Mouse (Mus musculus) neural tube, embryonic 14.5 days (tissue): ENCODE results near the gene Prr5l. TPM values are rescaled to one million over a fixed set of nuclear protein-coding genes. Genes with fewer than 3 reads are reported as not detected.

Experiments
- ATAC-seq: fragments of 200-750 bp; cut with Nextera tagmentation; 2 replicates; pipeline ENCODE4 v1.8.0; 2017; ENCODE audit warnings: low read depth, mild to moderate bottlenecking, moderate TSS enrichment, moderate library complexity
- H3K27ac ChIP-seq: fragments of 300-500 bp; sonication (generic); 2 replicates; pipeline ENCODE4 v1.5.1; 2014; ENCODE audit warnings: low read depth, mild to moderate bottlenecking, control low read depth, low read length, moderate library complexity, mixed read lengths
- H3K27me3 ChIP-seq: fragments of 300-500 bp; sonication (generic); 2 replicates; pipeline ENCODE4 v1.6.1; 2014; ENCODE audit warnings: low read length; ENCODE audit not compliant: control insufficient read depth, insufficient read depth
- H3K36me3 ChIP-seq: fragments of 300-500 bp; sonication (generic); 2 replicates; pipeline ENCODE4 v1.6.1; 2014; ENCODE audit warnings: low read length, mixed read lengths; ENCODE audit not compliant: control insufficient read depth, insufficient read depth
- H3K4me1 ChIP-seq: fragments of 300-500 bp; sonication (generic); 2 replicates; pipeline ENCODE4 v1.6.1; 2014; ENCODE audit warnings: low read length; ENCODE audit not compliant: control insufficient read depth, insufficient read depth
- H3K4me2 ChIP-seq: fragments of 300-500 bp; sonication (generic); 2 replicates; pipeline ENCODE4 v1.6.1; 2014; ENCODE audit warnings: mild to moderate bottlenecking, low read depth, low read length, control low read depth
- H3K4me3 ChIP-seq: fragments of 300-500 bp; sonication (generic); 2 replicates; pipeline ENCODE4 v1.5.1; 2014; ENCODE audit warnings: low read depth, low read length, control low read depth, mixed read lengths
- H3K9ac ChIP-seq: fragments of 300-500 bp; sonication (generic); replicated peaks from 2 replicates; pipeline ENCODE4 v1.6.1; 2014; ENCODE audit warnings: low read depth, mild to moderate bottlenecking, control low read depth, low read length, mixed read lengths
- H3K9me3 ChIP-seq: fragments of 300-500 bp; sonication (generic); 2 replicates; pipeline ENCODE4 v1.6.1; 2016; ENCODE audit warnings: low read length; ENCODE audit not compliant: control insufficient read depth
- WGBS: fragments of 180-500 bp; shearing (Covaris S2); extraction: QIAGEN DNeasy Blood & Tissue Kit; methylation state at CpG from one replicate; pipeline ENCODE4 v1.1.7; 2014; 5-methylcytosine and 5-hydroxymethylcytosine counted together
- polyA plus RNA-seq: library from polyadenylated mRNA; unstranded; fragments of >200 nt; fragmentation: Nextera tagmentation; extraction: Ambion mirVana; gene quantifications from 2 replicates; pipeline ENCODE4 v1.2.1, GENCODE M21; 2014

Gene Prr5l
- polyA plus RNA-seq, 1 experiment from 2014 or later: 5.6 TPM

DNA sequence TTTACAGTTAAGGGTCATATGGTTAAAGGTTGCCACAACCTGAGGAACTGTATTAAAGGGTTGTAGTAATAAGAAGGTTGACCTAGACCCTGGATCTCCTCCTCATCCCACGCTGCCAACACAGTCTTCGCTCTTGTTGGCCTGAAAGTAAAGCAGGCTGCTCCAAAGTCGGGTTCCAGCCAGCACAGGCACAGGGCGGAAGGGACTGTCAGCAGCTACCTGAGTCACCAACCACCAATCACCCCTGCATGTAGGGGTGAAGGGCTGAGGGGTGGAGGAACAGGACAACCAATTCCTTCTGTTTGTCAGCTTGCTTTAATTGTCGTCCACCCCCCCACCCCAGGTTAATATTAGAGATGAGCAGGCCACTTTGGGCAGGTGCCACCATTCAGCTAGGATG lies 119.3 kb downstream of the Prr5l start:
- Histone ChIP-seq H3K4me1 (no peaks in the 10 kb centered on the region), H3K4me3 (no peak overlapping the region), H3K36me3 (no peaks in the 10 kb centered on the region), H3K4me2 (no peak overlapping the region), H3K9ac (no peak overlapping the region), H3K27me3 (no peaks in the 10 kb centered on the region), H3K9me3 (no peaks in the 10 kb centered on the region), H3K27ac (no peak overlapping the region)
- no peak for ATAC-seq
- 94% methylated on average over 5 of the region's 5 CpGs for WGBS

- Histone ChIP-seq H3K27ac (no peak overlapping the region), H3K27me3 (no peaks in the 10 kb centered on the region), H3K36me3 (no peaks in the 10 kb centered on the region), H3K4me1 (no peaks in the 10 kb centered on the region), H3K4me2 (no peak overlapping the region), H3K9me3 (no peaks in the 10 kb centered on the region), H3K4me3 (no peak overlapping the region), H3K9ac (no peak overlapping the region)
- WGBS: 77% methylated on average over 4 of the region's 4 CpGs
- ATAC-seq: no peak
Observed at GRCm38 (mm10) chr2:101762955-101763386, 119.9 kb downstream of the Prr5l start.

- ATAC-seq: no peak
- Histone ChIP-seq H3K4me1 (no peaks in the 10 kb centered on the region), H3K36me3 (no peaks in the 10 kb centered on the region), H3K27me3 (no peaks in the 10 kb centered on the region), H3K9me3 (no peaks in the 10 kb centered on the region), H3K4me3 (no peak overlapping the region), H3K9ac (no peak overlapping the region), H3K27ac (0 out of 2 replicates have a peak overlapping the region, but pooled peaks have one; percentile 16), H3K4me2 (no peak overlapping the region)
- WGBS: 72% methylated on average over 10 of the region's 10 CpGs
Observed at GRCm38 (mm10) chr2:101762405-101762804, 120.4 kb downstream of the Prr5l start.

- no peaks in the 10 kb centered on the region for H3K9me3 ChIP-seq
- H3K4me1 ChIP-seq: no peaks in the 10 kb centered on the region
- H3K27ac ChIP-seq: no peak overlapping the region
- H3K4me2 ChIP-seq: no peak overlapping the region
- H3K9ac ChIP-seq: no peak overlapping the region
- no peaks in the 10 kb centered on the region for H3K27me3 ChIP-seq
- H3K4me3 ChIP-seq: no peak overlapping the region
- 92% methylated on average over 1 of the region's 1 CpGs for WGBS
- ATAC-seq: no peak
- H3K36me3 ChIP-seq: no peaks in the 10 kb centered on the region
Observed at GRCm38 (mm10) chr2:101761898-101762297, 120.9 kb downstream of the Prr5l start.

GRCm38 (mm10) chr2:101759523-101760277 lies 123.1 kb downstream of the Prr5l start:
- 63% methylated on average over 9 of the region's 9 CpGs for WGBS
- Histone ChIP-seq H3K27me3 (no peaks in the 10 kb centered on the region), H3K4me2 (no peak overlapping the region), H3K9ac (no peak overlapping the region), H3K9me3 (no peaks in the 10 kb centered on the region), H3K4me3 (no peak overlapping the region), H3K36me3 (no peaks in the 10 kb centered on the region), H3K4me1 (peaks cover 9% of the 10 kb centered on the region; the same call in 1 of the 2 replicates), H3K27ac (no peak overlapping the region)
- no peak for ATAC-seq

- H3K27ac ChIP-seq: no peak overlapping the region
- no peaks in the 10 kb centered on the region for H3K27me3 ChIP-seq
- H3K4me2 ChIP-seq: no peak overlapping the region
- no peaks in the 10 kb centered on the region for H3K36me3 ChIP-seq
- WGBS: 93% methylated on average over 1 of the region's 1 CpGs
- no peaks in the 10 kb centered on the region for H3K9me3 ChIP-seq
- ATAC-seq: no peak
- H3K9ac ChIP-seq: no peak overlapping the region
- peaks cover 9% of the 10 kb centered on the region; the same call in 1 of the 2 replicates for H3K4me1 ChIP-seq
- H3K4me3 ChIP-seq: no peak overlapping the region
Observed at GRCm38 (mm10) chr2:101757806-101758205, 125.0 kb downstream of the Prr5l start.

GRCm38 (mm10) chr2:101756069-101756753 lies 126.6 kb downstream of the Prr5l start:
- 41% methylated on average over 7 of the region's 7 CpGs for WGBS
- H3K27me3 ChIP-seq: no peaks in the 10 kb centered on the region
- H3K4me1 ChIP-seq: peaks cover 9% of the 10 kb centered on the region; the same call in 1 of the 2 replicates
- ATAC-seq: no peak
- H3K27ac ChIP-seq: no peak overlapping the region
- no peak overlapping the region for H3K9ac ChIP-seq
- H3K9me3 ChIP-seq: no peaks in the 10 kb centered on the region
- no peak overlapping the region for H3K4me2 ChIP-seq
- no peaks in the 10 kb centered on the region for H3K36me3 ChIP-seq
- no peak overlapping the region for H3K4me3 ChIP-seq

DNA sequence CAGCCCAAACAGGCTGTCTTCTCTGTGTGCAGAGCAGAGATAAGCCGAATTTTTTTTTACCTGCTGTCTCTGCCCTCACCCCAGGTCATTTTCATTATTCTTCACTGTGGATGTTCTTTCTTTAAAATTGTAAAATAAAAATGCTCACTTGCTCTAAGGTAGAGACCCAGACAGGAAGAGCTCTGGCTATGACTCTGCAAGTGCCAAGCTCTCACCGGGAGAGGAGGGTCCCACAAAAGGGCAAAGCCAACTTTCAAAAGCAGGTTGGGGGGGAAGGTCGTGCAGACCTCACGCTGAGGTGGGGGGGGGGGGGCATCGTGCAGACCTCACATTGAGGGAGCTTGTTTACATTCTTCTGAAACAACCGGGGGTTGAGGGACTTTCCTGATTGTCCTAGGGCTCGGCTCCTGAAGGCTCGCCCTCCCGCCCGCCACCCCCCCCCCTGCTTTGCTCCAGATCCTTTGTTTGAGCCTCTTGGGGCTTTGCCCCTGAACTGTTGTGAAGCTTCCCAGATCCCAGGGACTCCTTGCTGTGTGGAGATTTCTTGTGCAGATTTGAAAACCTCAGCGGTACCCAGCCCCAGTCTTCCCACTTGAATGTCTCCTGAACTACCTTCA lies 127.8 kb downstream of the Prr5l start:
- 6% methylated on average over 11 of the region's 11 CpGs for WGBS

GRCm38 (mm10) chr2:101754428-101754827 lies 128.4 kb downstream of the Prr5l start:
- Histone ChIP-seq H3K4me1 (peaks cover 9% of the 10 kb centered on the region; the same call in 1 of the 2 replicates), H3K4me3 (no peak overlapping the region), H3K27ac (no peak overlapping the region), H3K4me2 (no peak overlapping the region), H3K36me3 (no peaks in the 10 kb centered on the region), H3K9me3 (no peaks in the 10 kb centered on the region), H3K9ac (no peak overlapping the region), H3K27me3 (no peaks in the 10 kb centered on the region)
- 56% methylated on average over 4 of the region's 4 CpGs for WGBS
- ATAC-seq: no peak

More for the DNA sequence above, 127.8 kb downstream of the Prr5l start:
- H3K9me3 ChIP-seq: no peaks in the 10 kb centered on the region
- peak overlapping the region; percentile 34; the same call in 1 of the 2 replicates for H3K4me2 ChIP-seq
- no peak overlapping the region for H3K4me3 ChIP-seq
- H3K4me1 ChIP-seq: peaks cover 9% of the 10 kb centered on the region; the same call in 1 of the 2 replicates
- H3K27ac ChIP-seq: no peak overlapping the region
- no peaks in the 10 kb centered on the region for H3K27me3 ChIP-seq
- no peaks in the 10 kb centered on the region for H3K36me3 ChIP-seq
- no peak for ATAC-seq
- H3K9ac ChIP-seq: no peak overlapping the region
